Mouse (Mus musculus): ENCODE data around the gene Cd47. TPM values are rescaled to one million over a fixed set of nuclear protein-coding genes. Genes with fewer than 3 reads are reported as not detected.

The Cd47 gene
- polyA plus RNA-seq, 1 experiment from 2014 or later = 66.8 TPM

- Histone ChIP-seq H3K27ac (peak overlapping the region; percentile 52; the same call in 1 of the 2 replicates), H3K4me2 (peak overlapping the region; percentile 11; the same call in 1 of the 2 replicates), H3K9ac (no peak overlapping the region), H3K9me3 (replicated peaks) (no peaks in the 10 kb centered on the region), H3K27me3 (no peaks in the 10 kb centered on the region), H3K4me3 (no peak overlapping the region), H3K36me3 (no peaks in the 10 kb centered on the region), H3K4me1 (replicated peaks) (0 out of 2 replicates have a peak, but pooled peaks cover 4% of the 10 kb centered on the region)
- WGBS = 58% methylated on average over 15 of the region's 15 CpGs
- peak; percentile 58; the same call in 1 of the 2 replicates for ATAC-seq (replicated peaks; ENCODE audit: insufficient number of reproducible peaks, insufficient read depth, low FRiP score, low read depth)
These were observed 39.6 kb downstream of the Cd47 start for GRCm38 (mm10) chr16:49839681-49840535.

- no peak for ATAC-seq (replicated peaks; ENCODE audit: insufficient number of reproducible peaks, insufficient read depth, low FRiP score, low read depth)
- 60% methylated on average over 1 of the region's 1 CpGs for whole genome bisulfite sequencing
- H3K27ac ChIP-seq = no peak overlapping the region
- H3K4me3 ChIP-seq = no peak overlapping the region
- H3K27me3 ChIP-seq = no peaks in the 10 kb centered on the region
- 0 out of 2 replicates have a peak, but pooled peaks cover 4% of the 10 kb centered on the region for H3K4me1 ChIP-seq (replicated peaks)
- no peaks in the 10 kb centered on the region for H3K36me3 ChIP-seq
- H3K4me2 ChIP-seq = no peak overlapping the region
- H3K9me3 ChIP-seq (replicated peaks) = no peaks in the 10 kb centered on the region
- H3K9ac ChIP-seq = no peak overlapping the region
These were observed 43.4 kb downstream of the Cd47 start for GRCm38 (mm10) chr16:49843723-49844122.

- no peaks in the 10 kb centered on the region for H3K9me3 ChIP-seq (replicated peaks)
- no peak overlapping the region for H3K9ac ChIP-seq
- 75% methylated on average over 5 of the region's 5 CpGs for WGBS
- no peak for ATAC-seq (replicated peaks; ENCODE audit: insufficient number of reproducible peaks, insufficient read depth, low FRiP score, low read depth)
- no peak overlapping the region for H3K4me2 ChIP-seq
- H3K27me3 ChIP-seq = no peaks in the 10 kb centered on the region
- no peak overlapping the region for H3K4me3 ChIP-seq
- H3K36me3 ChIP-seq = no peaks in the 10 kb centered on the region
- H3K27ac ChIP-seq = no peak overlapping the region
- no peaks in the 10 kb centered on the region for H3K4me1 ChIP-seq (replicated peaks)
These were observed 47.1 kb downstream of the Cd47 start for GRCm38 (mm10) chr16:49847224-49848003.

GRCm38 (mm10) chr16:49848651-49849050 is 48.3 kb downstream of the Cd47 start:
- 61% methylated on average over 1 of the region's 1 CpGs for WGBS
- Histone ChIP-seq H3K9me3 (replicated peaks) (no peaks in the 10 kb centered on the region), H3K27me3 (no peaks in the 10 kb centered on the region), H3K4me3 (no peak overlapping the region), H3K4me1 (replicated peaks) (no peaks in the 10 kb centered on the region), H3K36me3 (no peaks in the 10 kb centered on the region), H3K4me2 (no peak overlapping the region), H3K27ac (no peak overlapping the region), H3K9ac (no peak overlapping the region)
- ATAC-seq (replicated peaks; ENCODE audit: insufficient number of reproducible peaks, insufficient read depth, low FRiP score, low read depth) = no peak

- H3K4me3 ChIP-seq = no peak overlapping the region
- no peak for ATAC-seq (replicated peaks; ENCODE audit: insufficient number of reproducible peaks, insufficient read depth, low FRiP score, low read depth)
- H3K9ac ChIP-seq = no peak overlapping the region
- H3K36me3 ChIP-seq = no peaks in the 10 kb centered on the region
- H3K27me3 ChIP-seq = no peaks in the 10 kb centered on the region
- WGBS = 81% methylated on average over 3 of the region's 3 CpGs
- no peak overlapping the region for H3K27ac ChIP-seq
- no peaks in the 10 kb centered on the region for H3K9me3 ChIP-seq (replicated peaks)
- H3K4me2 ChIP-seq = no peak overlapping the region
- H3K4me1 ChIP-seq (replicated peaks) = peaks cover 7% of the 10 kb centered on the region
These were observed 52.6 kb downstream of the Cd47 start for GRCm38 (mm10) chr16:49852940-49853339.

GRCm38 (mm10) chr16:49853633-49854032 is 53.3 kb downstream of the Cd47 start:
- no peak overlapping the region for H3K4me2 ChIP-seq
- WGBS = 73% methylated on average over 6 of the region's 6 CpGs
- no peak for ATAC-seq (replicated peaks; ENCODE audit: insufficient number of reproducible peaks, insufficient read depth, low FRiP score, low read depth)
- no peak overlapping the region for H3K9ac ChIP-seq
- peaks cover 13% of the 10 kb centered on the region for H3K4me1 ChIP-seq (replicated peaks)
- H3K27ac ChIP-seq = no peak overlapping the region
- H3K4me3 ChIP-seq = no peak overlapping the region
- H3K27me3 ChIP-seq = no peaks in the 10 kb centered on the region
- no peaks in the 10 kb centered on the region for H3K9me3 ChIP-seq (replicated peaks)
- no peaks in the 10 kb centered on the region for H3K36me3 ChIP-seq

GRCm38 (mm10) chr16:49854194-49854593 is 53.9 kb downstream of the Cd47 start:
- peaks cover 17% of the 10 kb centered on the region for H3K4me1 ChIP-seq (replicated peaks)
- H3K9ac ChIP-seq = no peak overlapping the region
- no peak for ATAC-seq (replicated peaks; ENCODE audit: insufficient number of reproducible peaks, insufficient read depth, low FRiP score, low read depth)
- no peaks in the 10 kb centered on the region for H3K27me3 ChIP-seq
- H3K4me2 ChIP-seq = peak overlapping the region; percentile 80; the same call in 1 of the 2 replicates
- H3K36me3 ChIP-seq = no peaks in the 10 kb centered on the region
- 76% methylated on average over 6 of the region's 6 CpGs for WGBS
- peak overlapping the region; percentile 92 for H3K4me3 ChIP-seq
- no peak overlapping the region for H3K27ac ChIP-seq
- H3K9me3 ChIP-seq (replicated peaks) = no peaks in the 10 kb centered on the region

- Histone ChIP-seq H3K4me3 (peak overlapping the region; percentile 92), H3K4me1 (replicated peaks) (peaks cover 20% of the 10 kb centered on the region), H3K4me2 (peak overlapping the region; percentile 80), H3K9ac (peak overlapping the region; percentile 92), H3K27me3 (no peaks in the 10 kb centered on the region), H3K36me3 (no peaks in the 10 kb centered on the region), H3K27ac (peak overlapping the region; percentile 99), H3K9me3 (replicated peaks) (no peaks in the 10 kb centered on the region)
- 1% methylated on average over 47 of the region's 74 CpGs for WGBS
- ATAC-seq (replicated peaks; ENCODE audit: insufficient number of reproducible peaks, insufficient read depth, low FRiP score, low read depth) = peak; percentile 98
These were observed 54.9 kb downstream of the Cd47 start for GRCm38 (mm10) chr16:49854931-49855835.

GRCm38 (mm10) chr16:49855836-49856503 is 55.6 kb downstream of the Cd47 start:
- Histone ChIP-seq H3K27me3 (no peaks in the 10 kb centered on the region), H3K9ac (peak overlapping the region; percentile 92), H3K27ac (peak overlapping the region; percentile 99), H3K4me1 (replicated peaks) (peaks cover 20% of the 10 kb centered on the region), H3K9me3 (replicated peaks) (no peaks in the 10 kb centered on the region), H3K4me3 (peak overlapping the region; percentile 92), H3K36me3 (no peaks in the 10 kb centered on the region), H3K4me2 (peak overlapping the region; percentile 80)
- WGBS = under 1% methylated on average over 37 of the region's 39 CpGs
- peak; percentile 72 for ATAC-seq (replicated peaks; ENCODE audit: insufficient number of reproducible peaks, insufficient read depth, low FRiP score, low read depth)

GRCm38 (mm10) chr16:49856661-49857060 is 56.3 kb downstream of the Cd47 start:
- Histone ChIP-seq H3K9ac (peak overlapping the region; percentile 92), H3K9me3 (replicated peaks) (no peaks in the 10 kb centered on the region), H3K27ac (peak overlapping the region; percentile 99; the same call in 1 of the 2 replicates), H3K4me3 (peak overlapping the region; percentile 92), H3K4me2 (peak overlapping the region; percentile 80), H3K27me3 (no peaks in the 10 kb centered on the region), H3K4me1 (replicated peaks) (peaks cover 20% of the 10 kb centered on the region), H3K36me3 (no peaks in the 10 kb centered on the region)
- WGBS = 11% methylated on average over 8 of the region's 8 CpGs
- no peak for ATAC-seq (replicated peaks; ENCODE audit: insufficient number of reproducible peaks, insufficient read depth, low FRiP score, low read depth)
